Mouse (Mus musculus) intestine, postnatal 0 days (tissue): Measurements from ENCODE around the gene Atp1a4. TPM values are rescaled to one million over a fixed set of nuclear protein-coding genes. Genes with fewer than 3 reads are reported as not detected.
A peak's percentile ranks its signal among the peaks of the same experiment; 100 is the strongest.
"Not testable (repeated sequence)": the region's sequence is repeated elsewhere in the genome, so short reads cannot be mapped to it uniquely, and the experiment has no call there.

Experiments
- ATAC-seq: fragments of 200-750 bp; cut with Nextera tagmentation; 2 replicates; pipeline ENCODE4 v1.8.0; 2017; ENCODE audit warnings: mild to moderate bottlenecking, moderate TSS enrichment, moderate library complexity
- H3K27ac ChIP-seq: fragments of 300-500 bp; sonication (generic); 2 replicates; pipeline ENCODE4 v1.5.1; 2014; ENCODE audit warnings: mild to moderate bottlenecking, low read depth, low read length, moderate library complexity
- H3K27me3 ChIP-seq: fragments of 300-500 bp; sonication (generic); replicated peaks from 2 replicates; pipeline ENCODE4 v1.6.1; 2014; ENCODE audit warnings: low read length, mixed read lengths; ENCODE audit not compliant: control insufficient read depth, insufficient read depth
- H3K36me3 ChIP-seq: fragments of 300-500 bp; sonication (generic); 2 replicates; pipeline ENCODE4 v1.6.1; 2014; ENCODE audit warnings: mild to moderate bottlenecking, moderate library complexity; ENCODE audit not compliant: control insufficient read depth, insufficient read depth
- H3K4me1 ChIP-seq: fragments of 300-500 bp; sonication (generic); replicated peaks from 2 replicates; pipeline ENCODE4 v1.6.1; 2014; ENCODE audit warnings: antibody characterized with exemption, low read length, mixed read lengths; ENCODE audit not compliant: control insufficient read depth, insufficient read depth
- H3K4me2 ChIP-seq: fragments of 300-500 bp; sonication (generic); replicated peaks from 2 replicates; pipeline ENCODE4 v1.6.1; 2014; ENCODE audit warnings: low read depth, mild to moderate bottlenecking, moderate library complexity
- H3K4me3 ChIP-seq: fragments of 300-500 bp; sonication (generic); 2 replicates; pipeline ENCODE4 v1.5.1; 2014; ENCODE audit warnings: low read depth, low read length
- H3K9ac ChIP-seq: fragments of 300-500 bp; sonication (generic); 2 replicates; pipeline ENCODE4 v1.6.1; 2014; ENCODE audit warnings: mild to moderate bottlenecking, low read depth, low read length
- H3K9me3 ChIP-seq: fragments of 300-500 bp; sonication (generic); 2 replicates; pipeline ENCODE4 v1.6.1; 2016; ENCODE audit warnings: mixed run types; ENCODE audit not compliant: control insufficient read depth
- CTCF ChIP-seq: sonication (generic); IDR thresholded peaks from 2 replicates; pipeline ENCODE4 v1.5.1; 2016; ENCODE audit warnings: low read depth, mild to moderate bottlenecking, control low read depth, antibody characterized with exemption, moderate library complexity
- WGBS: fragments of 180-500 bp; shearing (Covaris S2); extraction: QIAGEN DNeasy Blood & Tissue Kit; methylation state at CpG from one replicate; pipeline ENCODE4 v1.1.7; 2014; 5-methylcytosine and 5-hydroxymethylcytosine counted together
- polyA plus RNA-seq: library from polyadenylated mRNA; unstranded; fragments of >200 nt; fragmentation: Nextera tagmentation; extraction: Ambion mirVana; gene quantifications from 2 replicates; pipeline ENCODE4 v1.2.1, GENCODE M21; 2015

Atp1a4 gene
- polyA plus RNA-seq, 1 experiment from 2014 or later: not detected

DNA sequence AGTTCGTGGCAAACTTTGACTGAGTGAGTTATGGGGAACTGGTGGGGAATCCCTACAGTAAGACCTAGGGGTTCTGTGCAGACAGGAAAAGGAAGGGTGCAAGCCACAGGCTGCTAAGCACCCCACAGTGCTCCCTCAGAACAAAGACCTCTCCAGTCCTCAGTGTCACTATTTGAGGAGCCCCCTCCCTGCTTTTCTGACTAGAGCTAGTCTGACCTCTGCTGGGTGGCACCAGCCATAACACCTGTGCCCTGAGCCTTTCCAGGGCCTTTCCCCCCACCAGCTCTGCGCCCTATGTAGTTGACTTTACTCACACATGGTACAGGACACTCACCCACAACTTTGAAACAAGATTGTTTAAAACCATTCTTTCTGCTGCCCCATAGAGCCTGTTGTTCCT is 10.5 kb downstream of the Atp1a4 start:
- TF ChIP-seq CTCF: peak; percentile 70
- Histone ChIP-seq H3K36me3 (no peaks in the 10 kb centered on the region), H3K4me3 (no peak overlapping the region), H3K4me2 (no peak overlapping the region), H3K9me3 (no peaks in the 10 kb centered on the region), H3K27me3 (peaks cover 7% of the 10 kb centered on the region; the same call in 1 of the 2 replicates), H3K27ac (no peak overlapping the region), H3K9ac (no peak overlapping the region), H3K4me1 (no peaks in the 10 kb centered on the region)
- 55% methylated on average over 2 of the region's 2 CpGs for WGBS
- no peak for ATAC-seq

DNA sequence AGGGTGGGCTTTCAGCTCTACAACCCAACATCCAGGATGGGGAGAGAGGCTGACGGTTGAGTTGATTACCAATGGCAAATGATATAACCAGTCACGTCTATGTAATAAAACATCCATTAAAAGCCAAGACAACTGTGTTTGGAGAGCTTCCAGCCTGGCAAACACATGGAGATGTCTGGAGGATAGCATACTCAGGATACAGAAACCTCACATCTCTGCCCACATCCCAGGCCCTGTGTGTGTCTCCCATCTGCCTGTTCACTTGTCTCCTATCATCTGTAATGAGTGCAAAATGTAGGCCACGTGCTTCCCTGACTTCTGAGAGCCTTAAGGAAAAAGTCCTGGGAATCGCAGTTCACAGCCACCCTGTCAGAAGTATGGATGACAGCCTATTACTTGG is 11.0 kb downstream of the Atp1a4 start:
- no peak for ATAC-seq
- H3K4me1 ChIP-seq: no peaks in the 10 kb centered on the region
- no peak overlapping the region for H3K4me2 ChIP-seq
- no peaks in the 10 kb centered on the region for H3K36me3 ChIP-seq
- no peak overlapping the region for H3K4me3 ChIP-seq
- peaks cover 7% of the 10 kb centered on the region; the same call in 1 of the 2 replicates for H3K27me3 ChIP-seq
- no peak overlapping the region for H3K9ac ChIP-seq
- H3K9me3 ChIP-seq: no peaks in the 10 kb centered on the region
- 68% methylated on average over 4 of the region's 4 CpGs for WGBS
- TF ChIP-seq CTCF: no peak
- H3K27ac ChIP-seq: no peak overlapping the region

DNA sequence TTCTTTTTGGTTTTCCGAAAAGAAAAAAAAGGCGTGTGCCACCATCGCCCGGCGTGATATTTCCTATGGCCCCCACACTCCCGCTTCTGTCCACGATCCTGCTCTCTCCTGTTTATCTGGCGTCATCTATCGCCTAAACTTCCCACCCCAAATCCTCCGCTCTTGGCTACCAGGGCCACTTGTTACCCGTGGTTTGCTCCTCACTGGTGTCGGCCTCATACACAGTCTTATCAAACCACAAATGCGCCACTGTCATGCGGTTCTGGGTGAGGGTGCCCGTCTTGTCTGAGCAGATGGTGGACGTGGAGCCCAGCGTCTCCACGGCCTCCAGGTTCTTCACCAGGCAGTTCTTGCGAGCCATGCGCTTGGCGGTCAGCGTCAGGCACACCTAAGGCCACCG is 13.6 kb downstream of the Atp1a4 start:
- H3K27ac ChIP-seq, H3K9ac ChIP-seq, H3K4me2 ChIP-seq, ATAC-seq, H3K4me3 ChIP-seq, H3K27me3 ChIP-seq, H3K4me1 ChIP-seq, H3K9me3 ChIP-seq, H3K36me3 ChIP-seq: not testable (repeated sequence)
- WGBS: 37% methylated on average over 23 of the region's 23 CpGs

DNA sequence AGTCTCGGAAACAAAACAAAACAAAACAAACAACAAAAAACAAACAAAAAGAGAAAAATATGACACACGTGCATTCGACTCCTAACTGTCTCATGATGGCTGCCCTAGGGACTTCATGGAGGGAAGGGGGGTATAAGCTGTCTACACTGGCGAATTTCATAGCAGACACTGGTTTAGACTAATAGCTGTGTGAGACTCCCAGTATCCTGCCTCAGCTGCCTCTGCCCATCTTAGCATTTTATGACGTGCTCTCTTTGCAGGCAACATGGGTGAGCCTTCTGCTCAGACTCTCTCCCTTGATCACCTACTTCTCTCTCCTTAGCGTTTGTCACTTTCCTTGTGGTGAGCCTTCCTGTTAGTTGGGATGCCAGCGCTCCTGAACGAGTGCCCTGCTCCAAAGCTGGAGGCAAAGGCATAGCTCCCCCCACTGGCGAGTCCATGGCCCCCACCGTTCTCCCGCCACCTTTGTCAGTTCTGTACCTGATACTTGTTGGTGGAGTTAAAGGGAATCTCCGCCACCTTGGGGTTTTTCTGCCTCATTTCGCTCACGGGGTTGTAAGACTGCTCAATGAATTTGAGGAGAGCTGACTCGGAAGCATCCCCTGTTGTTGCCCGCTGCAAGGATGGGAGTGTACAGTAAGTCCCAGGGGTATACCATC is 14.5 kb downstream of the Atp1a4 start:
- H3K9ac ChIP-seq: no peak overlapping the region
- no peaks in the 10 kb centered on the region for H3K36me3 ChIP-seq
- no peak for ATAC-seq
- TF ChIP-seq CTCF: peak; percentile 50
- no peak overlapping the region for H3K4me3 ChIP-seq
- H3K27me3 ChIP-seq: peaks cover 7% of the 10 kb centered on the region; the same call in 1 of the 2 replicates
- no peak overlapping the region for H3K4me2 ChIP-seq
- H3K9me3 ChIP-seq: no peaks in the 10 kb centered on the region
- no peak overlapping the region for H3K27ac ChIP-seq
- WGBS: 30% methylated on average over 16 of the region's 16 CpGs
- H3K4me1 ChIP-seq: no peaks in the 10 kb centered on the region

DNA sequence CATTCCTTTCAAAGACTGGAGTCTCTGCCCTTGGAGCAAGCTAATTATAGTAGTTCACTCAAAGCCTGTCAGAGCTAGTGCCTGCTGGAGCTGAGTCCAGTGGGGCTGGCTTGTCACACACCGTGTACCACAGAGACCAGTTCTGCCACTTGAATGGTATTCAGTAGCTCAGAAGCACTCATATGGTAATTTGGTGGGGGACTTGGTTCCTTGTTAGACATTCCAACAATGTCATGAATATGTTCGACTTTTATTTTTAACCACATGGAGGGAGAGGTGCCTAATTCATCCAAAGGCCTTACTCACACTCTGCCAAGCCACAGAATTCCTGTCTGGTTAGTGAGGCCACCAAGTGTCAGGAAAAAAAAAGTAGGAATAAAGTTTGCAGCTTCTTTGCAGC is 15.8 kb downstream of the Atp1a4 start:
- 51% methylated on average over 2 of the region's 2 CpGs for WGBS
- no peak for ATAC-seq
- TF ChIP-seq CTCF: no peak
- Histone ChIP-seq H3K4me3 (no peak overlapping the region), H3K27me3 (peaks cover 7% of the 10 kb centered on the region; the same call in 1 of the 2 replicates), H3K4me1 (no peaks in the 10 kb centered on the region), H3K27ac (no peak overlapping the region), H3K36me3 (no peaks in the 10 kb centered on the region), H3K4me2 (no peak overlapping the region), H3K9me3 (no peaks in the 10 kb centered on the region), H3K9ac (no peak overlapping the region)

DNA sequence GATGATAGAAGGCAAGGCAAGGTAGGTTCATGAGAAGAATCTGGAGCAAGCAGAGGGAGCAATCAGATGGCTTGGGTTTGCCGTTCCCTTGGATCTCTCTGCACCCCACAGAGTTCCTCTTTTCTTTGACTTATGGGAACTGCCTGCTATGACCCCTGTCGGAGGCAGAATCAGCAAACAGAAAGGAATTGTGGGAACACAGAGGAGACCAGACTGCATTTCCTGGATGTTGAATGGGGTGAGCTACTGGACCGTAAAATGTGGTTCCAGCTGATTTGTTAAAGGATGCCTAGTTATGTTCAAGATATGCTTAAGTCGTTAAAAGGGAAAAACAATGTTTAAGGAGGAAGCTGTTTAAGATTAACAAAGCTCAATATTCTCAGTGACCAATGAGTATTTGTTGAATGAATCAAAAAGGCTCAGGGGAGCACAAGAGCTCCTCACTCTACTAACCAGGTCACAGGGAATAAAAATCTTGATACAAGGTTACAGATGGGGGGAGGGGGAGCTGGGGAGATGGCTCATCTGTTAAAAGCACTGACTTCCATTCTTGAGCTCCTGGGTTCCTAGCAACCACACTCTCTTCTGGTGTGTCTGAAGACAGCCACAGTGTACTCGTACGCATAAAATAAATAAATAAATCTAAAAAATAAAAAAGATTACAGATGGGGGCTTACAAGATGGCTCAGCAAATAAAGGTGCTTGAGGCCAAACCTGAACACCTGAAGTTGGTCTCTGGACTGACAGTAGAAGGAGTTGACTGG is 17.1 kb downstream of the Atp1a4 start:
- no peaks in the 10 kb centered on the region for H3K4me1 ChIP-seq
- no peak overlapping the region for H3K4me3 ChIP-seq
- H3K9me3 ChIP-seq: no peaks in the 10 kb centered on the region
- H3K27me3 ChIP-seq: peaks cover 7% of the 10 kb centered on the region; the same call in 1 of the 2 replicates
- H3K4me2 ChIP-seq: no peak overlapping the region
- no peaks in the 10 kb centered on the region for H3K36me3 ChIP-seq
- WGBS: 65% methylated on average over 6 of the region's 6 CpGs
- ATAC-seq: no peak
- TF ChIP-seq CTCF: no peak
- H3K27ac ChIP-seq: no peak overlapping the region
- H3K9ac ChIP-seq: no peak overlapping the region
